Mouse (Mus musculus) neural tube, embryonic 14.5 days (tissue): ENCODE results near the gene Sgms1. TPM values are rescaled to one million over a fixed set of nuclear protein-coding genes. Genes with fewer than 3 reads are reported as not detected.

Experiments
- ATAC-seq: fragments of 200-750 bp; cut with Nextera tagmentation; 2 replicates; pipeline ENCODE4 v1.8.0; 2017; ENCODE audit warnings: low read depth, mild to moderate bottlenecking, moderate TSS enrichment, moderate library complexity
- H3K27ac ChIP-seq: fragments of 300-500 bp; sonication (generic); 2 replicates; pipeline ENCODE4 v1.5.1; 2014; ENCODE audit warnings: low read depth, mild to moderate bottlenecking, control low read depth, low read length, moderate library complexity, mixed read lengths
- H3K27me3 ChIP-seq: fragments of 300-500 bp; sonication (generic); 2 replicates; pipeline ENCODE4 v1.6.1; 2014; ENCODE audit warnings: low read length; ENCODE audit not compliant: control insufficient read depth, insufficient read depth
- H3K36me3 ChIP-seq: fragments of 300-500 bp; sonication (generic); 2 replicates; pipeline ENCODE4 v1.6.1; 2014; ENCODE audit warnings: low read length, mixed read lengths; ENCODE audit not compliant: control insufficient read depth, insufficient read depth
- H3K4me1 ChIP-seq: fragments of 300-500 bp; sonication (generic); 2 replicates; pipeline ENCODE4 v1.6.1; 2014; ENCODE audit warnings: low read length; ENCODE audit not compliant: control insufficient read depth, insufficient read depth
- H3K4me2 ChIP-seq: fragments of 300-500 bp; sonication (generic); 2 replicates; pipeline ENCODE4 v1.6.1; 2014; ENCODE audit warnings: mild to moderate bottlenecking, low read depth, low read length, control low read depth
- H3K4me3 ChIP-seq: fragments of 300-500 bp; sonication (generic); 2 replicates; pipeline ENCODE4 v1.5.1; 2014; ENCODE audit warnings: low read depth, low read length, control low read depth, mixed read lengths
- H3K9ac ChIP-seq: fragments of 300-500 bp; sonication (generic); replicated peaks from 2 replicates; pipeline ENCODE4 v1.6.1; 2014; ENCODE audit warnings: low read depth, mild to moderate bottlenecking, control low read depth, low read length, mixed read lengths
- H3K9me3 ChIP-seq: fragments of 300-500 bp; sonication (generic); 2 replicates; pipeline ENCODE4 v1.6.1; 2016; ENCODE audit warnings: low read length; ENCODE audit not compliant: control insufficient read depth
- WGBS: fragments of 180-500 bp; shearing (Covaris S2); extraction: QIAGEN DNeasy Blood & Tissue Kit; methylation state at CpG from one replicate; pipeline ENCODE4 v1.1.7; 2014; 5-methylcytosine and 5-hydroxymethylcytosine counted together
- polyA plus RNA-seq: library from polyadenylated mRNA; unstranded; fragments of >200 nt; fragmentation: Nextera tagmentation; extraction: Ambion mirVana; gene quantifications from 2 replicates; pipeline ENCODE4 v1.2.1, GENCODE M21; 2014

Gene Sgms1
- 19.2 and 24.9 TPM in 2 replicates for polyA plus RNA-seq

DNA sequence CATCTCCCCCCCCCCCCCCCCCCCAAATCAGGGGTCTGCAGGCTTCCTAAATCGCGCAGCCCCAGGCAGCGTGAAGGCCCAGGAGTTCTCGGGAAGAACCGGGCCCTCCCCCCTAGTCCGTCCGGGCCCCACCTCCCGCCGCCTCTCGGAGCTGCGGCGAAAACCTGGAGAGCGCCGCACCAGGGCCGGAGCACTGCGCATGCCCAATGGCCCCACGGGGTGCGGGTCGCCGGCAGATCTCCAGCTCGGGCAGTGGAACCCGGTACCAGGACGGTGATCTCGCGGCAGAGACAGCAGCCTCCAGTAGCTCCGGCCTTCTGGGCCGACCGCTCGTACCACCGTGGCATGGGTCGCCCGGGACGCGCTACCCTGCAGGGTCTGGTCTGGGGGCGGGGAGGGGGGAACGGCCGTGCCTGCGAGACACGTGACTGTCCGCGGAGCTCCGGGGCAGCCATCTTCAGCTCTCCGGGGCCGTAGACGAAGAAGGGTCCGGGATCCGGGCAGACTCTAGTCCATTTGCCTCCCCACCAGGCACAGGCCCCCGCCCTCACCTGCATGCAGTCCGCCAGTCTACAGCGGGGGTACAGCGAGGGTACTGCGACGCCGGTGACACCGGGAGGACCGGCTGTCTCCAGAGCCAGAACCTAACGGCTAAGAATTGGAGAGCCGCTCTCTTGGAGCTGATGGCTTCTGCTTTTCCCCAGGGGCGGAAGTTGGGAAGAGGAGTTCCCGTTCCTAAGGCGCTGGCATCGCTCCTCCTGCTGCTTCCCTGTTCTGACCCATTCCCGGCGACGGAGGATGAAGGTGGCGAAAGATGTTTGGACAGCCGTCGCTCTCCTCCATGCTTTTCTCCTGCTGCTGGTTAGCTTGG, at the start of gene Sgms1:
Sgms1 (minus strand) TSS at position 714 of the 871 bp plus-strand sequence.
- Histone ChIP-seq H3K27me3 (no peaks in the 10 kb centered on the region; the same call in 1 of the 2 replicates), H3K4me1 (peaks cover 10% of the 10 kb centered on the region), H3K4me3 (peak within 1 kb of the TSS; percentile 90), H3K4me2 (peak within 1 kb of the TSS; percentile 86), H3K27ac (peak within 1 kb of the TSS; percentile 95), H3K9me3 (no peaks in the 10 kb centered on the region), H3K36me3 (no peaks in the 10 kb centered on the region), H3K9ac (peak within 1 kb of the TSS; percentile 83)
- WGBS, result 2% methylated on average over 60 of the region's 68 CpGs
- ATAC-seq, result peak; percentile 94

DNA sequence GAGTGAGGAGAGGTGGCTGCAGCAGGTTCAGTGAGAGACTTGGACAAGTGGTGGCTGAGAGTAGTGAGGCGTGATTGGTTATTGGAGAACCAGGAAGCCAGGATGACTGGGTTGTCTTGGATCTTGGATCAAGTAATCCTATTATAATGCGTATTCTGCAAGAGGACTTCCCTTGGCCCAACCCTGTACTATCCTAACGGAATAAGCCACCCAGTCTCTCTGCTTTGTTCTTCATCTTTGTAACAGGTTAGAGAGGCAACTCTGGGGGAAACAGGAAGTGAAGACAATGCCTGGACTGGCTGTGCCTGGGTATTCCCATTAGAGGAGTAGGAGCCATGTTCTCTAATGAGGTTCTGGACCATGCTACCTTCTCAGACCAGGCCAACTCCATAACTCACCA, 36.3 kb upstream of the Sgms1 start:
- Histone ChIP-seq H3K4me3 (no peak overlapping the region), H3K27me3 (no peaks in the 10 kb centered on the region), H3K9ac (no peak overlapping the region), H3K36me3 (no peaks in the 10 kb centered on the region), H3K4me1 (no peaks in the 10 kb centered on the region), H3K27ac (no peak overlapping the region), H3K9me3 (no peaks in the 10 kb centered on the region), H3K4me2 (no peak overlapping the region)
- ATAC-seq, result no peak
- WGBS, result 89% methylated on average over 3 of the region's 3 CpGs

DNA sequence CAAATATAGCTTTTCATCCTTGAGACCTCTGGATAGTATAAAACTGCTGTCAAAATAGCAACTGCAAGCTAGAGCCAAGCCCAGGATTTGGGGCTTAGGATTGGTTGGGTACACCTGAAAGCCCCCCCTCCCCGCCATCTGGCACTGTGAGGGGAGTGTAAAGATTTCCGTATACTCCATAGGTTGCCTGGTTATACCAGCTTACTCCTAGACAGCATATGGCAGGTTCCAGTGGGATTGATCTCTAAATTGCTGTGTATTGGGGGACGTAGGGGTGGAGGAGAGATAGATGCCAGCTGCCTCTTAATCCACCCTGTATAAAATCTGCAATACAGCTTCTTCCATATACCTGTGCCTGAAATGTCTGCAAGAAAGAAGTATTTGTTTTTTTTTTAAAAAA, 35.2 kb upstream of the Sgms1 start:
- Histone ChIP-seq H3K9ac (no peak overlapping the region), H3K27ac (no peak overlapping the region), H3K27me3 (no peaks in the 10 kb centered on the region), H3K4me1 (no peaks in the 10 kb centered on the region), H3K9me3 (no peaks in the 10 kb centered on the region), H3K36me3 (no peaks in the 10 kb centered on the region), H3K4me2 (no peak overlapping the region), H3K4me3 (no peak overlapping the region)
- no peak for ATAC-seq
- 91% methylated on average over 3 of the region's 3 CpGs for WGBS

DNA sequence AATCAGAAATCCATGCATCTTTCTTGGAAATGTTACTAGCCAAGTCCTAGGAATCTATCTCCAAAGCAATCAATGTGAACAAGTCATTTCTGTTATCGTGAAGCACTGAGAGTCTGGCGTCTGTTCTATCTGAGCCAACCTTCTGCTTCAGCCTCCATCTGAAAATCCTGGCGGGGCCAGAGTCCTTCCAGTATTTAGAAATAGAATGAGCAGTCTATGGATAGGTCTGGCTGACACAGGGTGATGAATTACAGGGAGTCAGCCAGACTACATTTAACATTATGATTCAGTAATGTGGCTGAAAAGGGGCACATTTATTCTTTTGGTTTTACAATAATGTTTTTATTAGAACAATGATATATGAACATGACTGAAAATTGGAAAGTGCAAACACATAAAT, 29.6 kb upstream of the Sgms1 start:
- Histone ChIP-seq H3K9me3 (no peaks in the 10 kb centered on the region), H3K36me3 (no peaks in the 10 kb centered on the region), H3K4me1 (no peaks in the 10 kb centered on the region), H3K27ac (no peak overlapping the region), H3K9ac (no peak overlapping the region), H3K4me3 (no peak overlapping the region), H3K4me2 (no peak overlapping the region), H3K27me3 (no peaks in the 10 kb centered on the region)
- 69% methylated on average over 3 of the region's 3 CpGs for WGBS
- no peak for ATAC-seq

DNA sequence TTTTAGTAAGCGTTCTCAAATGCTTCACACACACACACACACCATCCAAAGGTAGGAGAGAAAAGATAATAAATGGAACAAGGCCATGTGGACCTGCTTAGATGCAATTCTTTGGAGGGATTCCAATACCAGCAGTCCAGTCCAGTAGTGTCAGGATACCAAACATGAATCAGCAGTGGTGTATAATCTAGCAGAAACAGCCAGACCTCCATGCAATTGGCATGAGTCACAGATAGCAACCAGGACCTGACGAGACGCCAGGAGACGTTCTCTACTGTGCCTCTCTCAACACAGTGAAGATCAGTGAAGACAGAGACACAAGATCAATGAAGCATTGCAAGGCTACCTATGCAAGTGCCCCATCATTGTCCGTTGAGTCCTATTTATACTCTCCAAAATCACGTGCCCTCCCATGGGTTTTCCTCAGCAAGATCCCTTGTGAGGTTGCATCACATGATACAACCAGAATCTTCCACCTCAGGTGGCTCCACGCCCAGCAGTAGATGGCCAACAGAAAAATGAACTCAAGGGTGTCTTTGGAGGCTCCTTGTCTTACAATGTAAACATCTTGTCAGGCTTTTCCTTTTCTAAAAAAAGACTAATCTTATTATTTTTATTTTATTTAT, 27.3 kb upstream of the Sgms1 start:
- no peak overlapping the region for H3K27ac ChIP-seq
- H3K4me3 ChIP-seq, result no peak overlapping the region
- no peak overlapping the region for H3K9ac ChIP-seq
- no peaks in the 10 kb centered on the region for H3K9me3 ChIP-seq
- H3K36me3 ChIP-seq, result no peaks in the 10 kb centered on the region
- no peaks in the 10 kb centered on the region for H3K27me3 ChIP-seq
- no peak overlapping the region for H3K4me2 ChIP-seq
- no peak for ATAC-seq
- WGBS, result 94% methylated on average over 7 of the region's 7 CpGs
- no peaks in the 10 kb centered on the region for H3K4me1 ChIP-seq

DNA sequence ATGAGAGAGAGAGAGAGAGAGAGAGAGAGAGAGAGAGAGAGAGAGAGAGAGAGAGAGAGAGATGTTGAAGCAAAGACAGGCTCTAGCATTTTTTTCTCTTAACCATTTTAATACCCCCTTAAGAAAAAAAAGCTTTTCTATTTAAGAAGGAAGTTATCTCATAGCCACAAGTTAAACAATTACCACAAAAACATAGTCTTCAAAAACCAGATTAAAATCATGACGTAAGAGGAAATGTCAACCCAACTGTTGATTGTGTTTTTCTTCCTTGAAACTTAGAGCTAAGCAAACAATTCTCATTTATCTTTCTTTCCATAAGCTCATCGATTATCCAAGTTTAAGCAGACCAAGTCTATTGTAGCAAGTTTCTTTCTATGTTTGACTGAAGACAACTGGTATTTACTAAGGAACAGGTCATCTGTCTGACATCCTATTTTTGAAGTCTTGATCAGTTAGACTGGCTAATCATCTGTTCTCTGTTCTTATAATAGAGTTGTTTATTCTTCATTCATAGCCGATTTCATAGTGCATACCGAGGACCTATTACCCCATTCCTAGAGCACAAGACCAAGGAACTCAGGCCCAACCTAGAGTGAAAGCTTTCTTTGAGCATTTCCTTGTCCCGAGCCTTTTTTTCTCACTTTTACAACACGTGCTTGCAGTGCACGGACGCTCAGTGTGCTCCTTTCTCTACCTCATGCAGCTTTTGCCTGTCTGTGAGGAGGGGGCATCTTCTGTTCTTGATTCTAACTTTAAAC, 20.3 kb upstream of the Sgms1 start:
- no peak overlapping the region for H3K9ac ChIP-seq
- H3K36me3 ChIP-seq, result no peaks in the 10 kb centered on the region
- ATAC-seq, result no peak
- H3K27me3 ChIP-seq, result no peaks in the 10 kb centered on the region
- no peak overlapping the region for H3K4me3 ChIP-seq
- H3K4me1 ChIP-seq, result no peaks in the 10 kb centered on the region
- WGBS, result 65% methylated on average over 8 of the region's 8 CpGs
- H3K27ac ChIP-seq, result no peak overlapping the region
- H3K4me2 ChIP-seq, result no peak overlapping the region
- no peaks in the 10 kb centered on the region for H3K9me3 ChIP-seq

DNA sequence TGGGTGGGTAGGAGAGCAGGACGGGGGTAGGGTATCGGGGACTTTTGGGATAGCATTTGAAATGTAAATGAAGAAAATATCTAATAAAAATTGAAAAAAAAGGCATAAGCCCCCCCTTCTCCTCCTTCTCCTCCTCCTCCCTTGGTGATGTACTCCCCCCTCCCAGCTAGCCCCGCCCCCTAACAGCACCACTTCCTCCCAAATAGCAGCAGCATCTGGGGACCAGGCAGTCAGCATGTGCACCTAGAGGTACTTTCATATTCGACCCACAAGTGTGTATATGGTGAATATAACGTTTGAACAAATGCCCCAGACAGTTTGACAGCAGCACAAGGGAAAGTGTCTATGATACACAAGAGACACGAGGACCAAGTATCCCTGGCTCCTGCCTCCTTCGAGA, 17.2 kb upstream of the Sgms1 start:
- H3K36me3 ChIP-seq, result no peaks in the 10 kb centered on the region
- H3K4me1 ChIP-seq, result no peaks in the 10 kb centered on the region
- no peak overlapping the region for H3K4me3 ChIP-seq
- 69% methylated on average over 7 of the region's 7 CpGs for WGBS
- no peak overlapping the region for H3K9ac ChIP-seq
- ATAC-seq, result no peak
- H3K4me2 ChIP-seq, result no peak overlapping the region
- H3K27ac ChIP-seq, result no peak overlapping the region
- no peaks in the 10 kb centered on the region for H3K27me3 ChIP-seq
- no peaks in the 10 kb centered on the region for H3K9me3 ChIP-seq

DNA sequence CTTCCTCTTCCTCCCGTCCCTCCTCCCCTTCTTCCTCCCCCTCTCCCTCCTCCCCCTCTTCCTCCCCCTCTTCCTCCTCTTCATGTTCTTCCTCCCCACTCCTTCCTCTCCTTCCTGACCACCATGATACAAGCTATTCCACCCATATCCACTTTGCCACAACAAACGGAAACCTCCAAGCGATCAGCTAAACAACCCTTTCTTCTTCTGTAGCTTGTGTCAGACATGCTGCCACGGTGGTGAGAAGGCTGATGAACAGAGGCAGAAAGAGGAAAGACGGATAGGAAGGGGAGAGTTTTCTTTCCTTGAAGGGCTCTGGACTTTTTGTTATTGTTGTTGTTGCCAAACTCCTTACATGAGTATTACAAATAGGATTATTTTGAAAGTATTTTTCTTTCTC, 14.9 kb upstream of the Sgms1 start:
- ATAC-seq, result no peak
- H3K4me3 ChIP-seq, result no peak overlapping the region
- no peaks in the 10 kb centered on the region for H3K36me3 ChIP-seq
- H3K9ac ChIP-seq, result no peak overlapping the region
- no peak overlapping the region for H3K27ac ChIP-seq
- no peak overlapping the region for H3K4me2 ChIP-seq
- no peaks in the 10 kb centered on the region for H3K9me3 ChIP-seq
- H3K27me3 ChIP-seq, result no peaks in the 10 kb centered on the region
- no peaks in the 10 kb centered on the region for H3K4me1 ChIP-seq
- WGBS, result 81% methylated on average over 5 of the region's 5 CpGs

DNA sequence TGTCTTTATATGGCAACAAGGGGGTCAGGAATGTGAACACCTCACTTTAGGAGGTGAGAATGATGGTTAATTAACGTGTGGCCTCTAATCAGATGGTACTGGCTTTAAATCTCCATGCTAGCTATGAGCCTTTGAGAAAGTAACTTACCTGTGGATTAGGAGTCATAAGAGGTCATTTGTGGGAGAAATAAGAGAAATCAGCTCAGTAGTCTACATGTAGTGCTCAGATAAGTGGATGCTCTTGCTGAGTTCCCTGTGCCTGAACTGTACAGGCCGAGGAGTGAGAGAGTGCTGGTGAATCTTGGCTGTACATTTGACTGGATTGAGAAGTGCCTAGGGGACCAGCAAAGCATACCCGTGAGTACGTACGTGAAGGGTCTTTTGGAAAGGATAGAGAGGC, 14.3 kb upstream of the Sgms1 start:
- Histone ChIP-seq H3K9me3 (no peaks in the 10 kb centered on the region), H3K4me1 (no peaks in the 10 kb centered on the region), H3K4me2 (no peak overlapping the region), H3K9ac (no peak overlapping the region), H3K27me3 (no peaks in the 10 kb centered on the region), H3K4me3 (no peak overlapping the region), H3K36me3 (no peaks in the 10 kb centered on the region), H3K27ac (no peak overlapping the region)
- 91% methylated on average over 5 of the region's 5 CpGs for WGBS
- no peak for ATAC-seq
